In genomic region chr1:73538420-73538871, GRCm38 (mm10) we compare ENCODE assay signal across 8 mouse cellular contexts.
DNase-seq lines count a peak whose midpoint lies in the region; ATAC-seq and TF ChIP-seq lines count a peak whose summit lies in the region.

No protein-coding gene starts in this region.

- no peaks in the 10 kb centered on the region for H3K36me3 ChIP-seq in limb, embryonic 10.5 days
- H3K36me3 ChIP-seq in stomach, postnatal 0 days (ENCODE audit: control insufficient read depth, insufficient read depth, low read length) = no peaks in the 10 kb centered on the region

- DNase-seq in adrenal gland, postnatal 14 days = peak; percentile 47
- no peak for DNase-seq in adrenal gland, adult 8-10 months
- peak; percentile 70 for DNase-seq in urinary bladder, postnatal 14 days (ENCODE audit: low spot score)
- DNase-seq in urinary bladder, adult 2 months (ENCODE audit: low spot score) = no peak
- DNase-seq in limb, embryonic 10.5 days (ENCODE audit: low spot score) = no peak
- DNase-seq in stomach, postnatal 0 days (ENCODE audit: low spot score) = no peak
- DNase-seq in ovary, postnatal 36 days (ENCODE audit: low spot score) = no peak
- DNase-seq in frontal cortex, postnatal 36 days (ENCODE audit: low spot score in 2 of 2) = no peak

- TF ChIP-seq CTCF in stomach, postnatal 0 days (IDR thresholded peaks at IDR 0.05; ENCODE audit: low read depth) = no peak

- peak overlapping the region; percentile 62; the same call in 1 of the 2 replicates for H3K27ac ChIP-seq in limb, embryonic 10.5 days
- no peak overlapping the region; the same call in 1 of the 2 replicates for H3K27ac ChIP-seq in stomach, postnatal 0 days (replicated peaks)

- H3K27me3 ChIP-seq in limb, embryonic 10.5 days (ENCODE audit: low read depth, poor library complexity, severe bottlenecking) = no peaks in the 10 kb centered on the region
- H3K27me3 ChIP-seq in stomach, postnatal 0 days (ENCODE audit: control insufficient read depth, insufficient read depth, low read length) = no peaks in the 10 kb centered on the region

- no peak overlapping the region for H3K4me2 ChIP-seq in stomach, postnatal 0 days (replicated peaks; ENCODE audit: low read depth)

- H3K4me1 ChIP-seq in limb, embryonic 10.5 days = peaks cover 26% of the 10 kb centered on the region
- H3K4me1 ChIP-seq in stomach, postnatal 0 days (replicated peaks; ENCODE audit: control insufficient read depth, insufficient read depth) = no peaks in the 10 kb centered on the region

- ATAC-seq in stomach, postnatal 0 days (ENCODE audit: low FRiP score, low TSS enrichment) = peak; percentile 74; the same call in 1 of the 2 replicates

- 55% methylated on average over 2 of the region's 2 CpGs for WGBS in limb, embryonic 10.5 days
- WGBS in stomach, postnatal 0 days = 30% methylated on average over 2 of the region's 2 CpGs

- H3K9ac ChIP-seq in stomach, postnatal 0 days (ENCODE audit: low read length) = no peak overlapping the region

- H3K4me3 ChIP-seq in limb, embryonic 10.5 days = no peak overlapping the region
- no peak overlapping the region for H3K4me3 ChIP-seq in stomach, postnatal 0 days (ENCODE audit: low read depth, low read length)

- no peak for TF ChIP-seq EP300 in stomach, postnatal 0 days (optimal IDR thresholded peaks at IDR 0.05)

- H3K9me3 ChIP-seq in limb, embryonic 10.5 days (replicated peaks) = no peaks in the 10 kb centered on the region
- no peaks in the 10 kb centered on the region for H3K9me3 ChIP-seq in stomach, postnatal 0 days (ENCODE audit: control insufficient read depth, low read length)

Comparison
In these comparisons a context has a peak if more than half of its experiments do, and no peak if none do; other contexts are left out.
1. DNase-seq: peak in adrenal gland, postnatal 14 days (single experiment) and urinary bladder, postnatal 14 days (single experiment); none in adrenal gland, adult 8-10 months (single experiment), urinary bladder, adult 2 months (single experiment), limb, embryonic 10.5 days (single experiment), stomach, postnatal 0 days (single experiment), ovary, postnatal 36 days (single experiment) and frontal cortex, postnatal 36 days (0 of 2).